Mouse (Mus musculus) testis, postnatal 10 days (tissue): Measurements from ENCODE around the gene Pdx1.

ENCODE experiments used
- DNase-seq: peaks from one replicate; pipeline ENCODE4 v3.0.0; 2021; ENCODE audit warnings: low spot score

Pdx1 gene

GRCm38 (mm10) chr5:147284365-147284764 lies 14.6 kb downstream of the Pdx1 start:
- no peak for DNase-seq

GRCm38 (mm10) chr5:147291764-147292505 lies 22.2 kb downstream of the Pdx1 start:
- no peak for DNase-seq

- no peak for DNase-seq
Measured at GRCm38 (mm10) chr5:147292506-147293120, 22.9 kb downstream of the Pdx1 start.

- DNase-seq: peak; percentile 82
Measured at GRCm38 (mm10) chr5:147293127-147293910, 23.6 kb downstream of the Pdx1 start.

- peak; percentile 62 for DNase-seq
Measured at GRCm38 (mm10) chr5:147294121-147294520, 24.4 kb downstream of the Pdx1 start.

- no peak for DNase-seq
Measured at GRCm38 (mm10) chr5:147297249-147297648, 27.5 kb downstream of the Pdx1 start.

- peak; percentile 68 for DNase-seq
Measured at GRCm38 (mm10) chr5:147299255-147300000, 29.7 kb downstream of the Pdx1 start.

GRCm38 (mm10) chr5:147300001-147300363 lies 30.2 kb downstream of the Pdx1 start:
- no peak for DNase-seq

GRCm38 (mm10) chr5:147300917-147301780 lies 31.4 kb downstream of the Pdx1 start:
- no peak for DNase-seq

GRCm38 (mm10) chr5:147301781-147302070 lies 32.0 kb downstream of the Pdx1 start:
- no peak for DNase-seq

GRCm38 (mm10) chr5:147302141-147302540 lies 32.4 kb downstream of the Pdx1 start:
- DNase-seq: no peak

- DNase-seq: no peak
Measured at GRCm38 (mm10) chr5:147302746-147303400, 33.1 kb downstream of the Pdx1 start.

- no peak for DNase-seq
Measured at GRCm38 (mm10) chr5:147304276-147305155, 34.8 kb downstream of the Pdx1 start.

- no peak for DNase-seq
Measured at GRCm38 (mm10) chr5:147305166-147305565, 35.4 kb downstream of the Pdx1 start.

GRCm38 (mm10) chr5:147305856-147306637 lies 36.3 kb downstream of the Pdx1 start:
- no peak for DNase-seq

- DNase-seq: no peak
Measured at GRCm38 (mm10) chr5:147306638-147307397, 37.1 kb downstream of the Pdx1 start, which contains the start of gene Cdx2. Gene Cdx2 (minus strand): TSS chr5:147307270.

- no peak for DNase-seq
Measured at GRCm38 (mm10) chr5:147307398-147307785, 37.6 kb downstream of the Pdx1 start.

- DNase-seq: no peak
Measured at GRCm38 (mm10) chr5:147308451-147308850, 38.7 kb downstream of the Pdx1 start.
